Mouse (Mus musculus) embryonic facial prominence, embryonic 10.5 days (tissue): ENCODE data around the gene Efcab7. TPM values are rescaled to one million over a fixed set of nuclear protein-coding genes. Genes with fewer than 3 reads are reported as not detected.

Experiments used
- DNase-seq: peaks from one replicate; pipeline ENCODE4 v3.0.0-alpha.2; 2017; ENCODE audit warnings: low spot score
- H3K27ac ChIP-seq: fragments of 300-500 bp; sonication (generic); replicated peaks from 2 replicates; pipeline ENCODE4 v1.5.1; 2016; ENCODE audit warnings: mild to moderate bottlenecking
- H3K27me3 ChIP-seq: fragments of 300-500 bp; sonication (generic); replicated peaks from 2 replicates; pipeline ENCODE4 v1.6.1; 2016; ENCODE audit warnings: low read depth, mild to moderate bottlenecking; ENCODE audit not compliant: poor library complexity, severe bottlenecking
- H3K36me3 ChIP-seq: fragments of 300-500 bp; sonication (generic); replicated peaks from 2 replicates; pipeline ENCODE4 v1.6.1; 2016; ENCODE audit warnings: mild to moderate bottlenecking, moderate library complexity
- H3K4me1 ChIP-seq: fragments of 300-500 bp; sonication (generic); 2 replicates; pipeline ENCODE4 v1.6.1; 2016
- H3K4me3 ChIP-seq: fragments of 300-500 bp; sonication (generic); 2 replicates; pipeline ENCODE4 v1.5.1; 2016; ENCODE audit warnings: mild to moderate bottlenecking, moderate library complexity
- H3K9me3 ChIP-seq: fragments of 300-500 bp; sonication (generic); 2 replicates; pipeline ENCODE4 v1.6.1; 2016; ENCODE audit warnings: mild to moderate bottlenecking
- WGBS: fragments of 180-500 bp; shearing (Covaris S2); methylation state at CpG from one replicate; pipeline ENCODE4 v1.1.7; 2016; 5-methylcytosine and 5-hydroxymethylcytosine counted together
- polyA plus RNA-seq: library from polyadenylated mRNA; unstranded; fragments of >200 nt; fragmentation: Nextera tagmentation; extraction: Ambion mirVana; gene quantifications from 2 replicates; pipeline ENCODE4 v1.2.1, GENCODE M21; 2016

The Efcab7 gene
- polyA plus RNA-seq, 1 experiment from 2014 or later = 23.7 TPM

DNA sequence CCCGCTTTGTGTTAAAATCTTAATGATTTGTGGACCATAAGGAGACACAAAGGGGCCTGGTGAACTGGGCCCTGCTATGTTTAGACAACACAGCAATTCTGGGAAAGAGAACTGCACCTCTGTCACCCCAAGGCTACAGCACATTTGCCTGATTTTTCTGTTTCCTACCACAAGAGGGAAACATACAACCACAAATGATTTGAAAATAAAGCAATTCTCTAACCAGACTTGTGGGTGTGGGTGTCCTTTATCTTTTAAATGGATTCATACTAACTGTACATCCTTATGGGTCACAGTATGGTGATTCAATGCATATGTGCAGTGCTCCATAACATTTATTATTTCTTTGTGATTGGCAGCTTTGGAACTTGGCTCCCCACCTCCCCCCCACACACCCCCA, 118.2 kb downstream of the Efcab7 start:
- Histone ChIP-seq H3K36me3 (no peaks in the 10 kb centered on the region), H3K4me3 (no peak overlapping the region), H3K4me1 (no peaks in the 10 kb centered on the region; the same call in 1 of the 2 replicates), H3K27ac (no peak overlapping the region), H3K27me3 (no peaks in the 10 kb centered on the region), H3K9me3 (no peaks in the 10 kb centered on the region)
- DNase-seq = no peak
- WGBS = 85% methylated on average over 1 of the region's 1 CpGs

DNA sequence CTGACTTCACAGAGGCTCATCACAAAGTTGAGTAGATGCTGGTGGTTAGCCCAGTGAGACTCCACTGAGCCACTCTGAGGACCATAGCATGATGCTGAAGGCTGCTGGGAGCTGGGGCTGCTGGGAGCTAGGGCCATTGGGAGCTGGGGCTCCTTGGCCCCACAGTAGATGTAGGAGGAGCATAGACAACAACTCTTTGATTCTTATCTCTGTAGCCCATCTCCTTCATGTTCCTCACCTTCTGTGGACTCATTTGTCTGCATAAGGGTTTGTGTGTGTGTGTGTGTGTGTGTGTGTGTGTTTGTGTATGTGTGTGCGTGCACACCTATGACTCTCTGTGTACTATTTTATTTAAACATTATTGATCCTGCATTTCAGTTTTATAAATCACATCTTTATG, 118.9 kb downstream of the Efcab7 start:
- 89% methylated on average over 1 of the region's 1 CpGs for WGBS
- Histone ChIP-seq H3K36me3 (no peaks in the 10 kb centered on the region), H3K4me3 (no peak overlapping the region), H3K27ac (no peak overlapping the region), H3K4me1 (no peaks in the 10 kb centered on the region; the same call in 1 of the 2 replicates), H3K9me3 (no peaks in the 10 kb centered on the region), H3K27me3 (no peaks in the 10 kb centered on the region)
- DNase-seq = no peak

DNA sequence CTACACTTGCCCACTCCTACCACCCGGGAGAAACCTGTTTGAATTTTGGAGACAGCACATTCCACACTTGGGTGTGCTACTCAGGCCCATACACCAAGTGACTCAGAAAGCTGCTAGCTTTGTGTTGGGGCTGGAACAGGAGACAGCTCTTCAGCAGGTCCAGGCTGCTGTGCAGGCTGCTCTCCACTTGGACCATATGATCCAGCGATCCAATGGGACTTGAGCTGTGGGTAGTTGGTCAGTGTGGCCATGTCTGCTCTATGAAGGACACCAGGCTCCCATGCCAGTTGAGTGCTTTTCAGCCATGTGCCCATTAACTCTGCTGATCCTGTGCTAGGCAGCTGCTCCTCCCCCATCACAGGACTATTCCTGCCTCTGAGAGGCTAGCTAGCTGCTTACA, 124.9 kb downstream of the Efcab7 start:
- 91% methylated on average over 2 of the region's 2 CpGs for WGBS
- Histone ChIP-seq H3K4me1 (peaks cover 9% of the 10 kb centered on the region), H3K4me3 (no peak overlapping the region), H3K9me3 (no peaks in the 10 kb centered on the region), H3K27ac (no peak overlapping the region), H3K36me3 (no peaks in the 10 kb centered on the region), H3K27me3 (no peaks in the 10 kb centered on the region)
- DNase-seq = no peak

DNA sequence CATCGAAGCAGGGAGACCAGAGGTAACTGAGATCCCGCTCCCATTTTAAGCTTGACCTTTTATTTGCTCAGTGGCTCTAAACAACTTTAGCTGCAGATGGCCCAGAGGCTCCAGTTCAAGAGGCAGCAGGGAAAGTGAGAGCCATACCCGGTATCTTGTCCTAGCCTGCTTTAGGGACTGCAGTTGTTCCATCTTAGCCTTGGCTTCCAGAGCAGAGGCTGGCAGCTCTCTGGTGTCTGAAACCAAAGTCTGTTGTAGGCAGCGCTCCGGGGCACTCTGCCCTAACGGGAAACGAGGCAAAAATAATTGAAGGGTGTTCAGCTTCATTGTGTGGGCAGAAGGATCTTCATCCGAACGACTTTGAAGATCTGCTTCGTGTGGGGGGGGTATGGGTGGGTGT, 126.4 kb downstream of the Efcab7 start:
- Histone ChIP-seq H3K4me3 (no peak overlapping the region), H3K9me3 (no peaks in the 10 kb centered on the region), H3K27ac (no peak overlapping the region), H3K27me3 (no peaks in the 10 kb centered on the region), H3K4me1 (peaks cover 13% of the 10 kb centered on the region), H3K36me3 (no peaks in the 10 kb centered on the region)
- no peak for DNase-seq
- 81% methylated on average over 10 of the region's 10 CpGs for WGBS

DNA sequence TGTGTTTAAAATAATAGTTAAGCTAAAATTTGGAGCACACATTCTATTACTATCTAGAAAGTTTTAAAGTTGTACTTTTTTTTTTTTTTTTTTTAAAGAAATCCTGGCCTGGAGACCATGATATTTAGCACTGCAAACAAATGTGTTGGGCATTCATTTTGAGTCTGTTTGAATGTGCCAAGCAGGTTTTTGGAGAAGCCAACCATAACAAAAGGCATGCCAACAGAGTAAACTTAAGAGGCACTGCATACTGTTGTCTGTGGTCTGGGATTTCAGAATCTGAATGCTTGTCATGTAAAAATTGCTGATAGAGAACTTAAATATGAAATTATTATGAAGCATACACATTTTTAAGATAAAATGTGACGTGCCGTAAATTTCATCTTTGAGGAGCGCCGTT, 128.2 kb downstream of the Efcab7 start:
- no peaks in the 10 kb centered on the region for H3K27me3 ChIP-seq
- no peak overlapping the region for H3K27ac ChIP-seq
- no peaks in the 10 kb centered on the region for H3K9me3 ChIP-seq
- H3K4me1 ChIP-seq = peaks cover 13% of the 10 kb centered on the region
- H3K36me3 ChIP-seq = no peaks in the 10 kb centered on the region
- no peak overlapping the region for H3K4me3 ChIP-seq
- WGBS = 95% methylated on average over 4 of the region's 4 CpGs
- DNase-seq = no peak

DNA sequence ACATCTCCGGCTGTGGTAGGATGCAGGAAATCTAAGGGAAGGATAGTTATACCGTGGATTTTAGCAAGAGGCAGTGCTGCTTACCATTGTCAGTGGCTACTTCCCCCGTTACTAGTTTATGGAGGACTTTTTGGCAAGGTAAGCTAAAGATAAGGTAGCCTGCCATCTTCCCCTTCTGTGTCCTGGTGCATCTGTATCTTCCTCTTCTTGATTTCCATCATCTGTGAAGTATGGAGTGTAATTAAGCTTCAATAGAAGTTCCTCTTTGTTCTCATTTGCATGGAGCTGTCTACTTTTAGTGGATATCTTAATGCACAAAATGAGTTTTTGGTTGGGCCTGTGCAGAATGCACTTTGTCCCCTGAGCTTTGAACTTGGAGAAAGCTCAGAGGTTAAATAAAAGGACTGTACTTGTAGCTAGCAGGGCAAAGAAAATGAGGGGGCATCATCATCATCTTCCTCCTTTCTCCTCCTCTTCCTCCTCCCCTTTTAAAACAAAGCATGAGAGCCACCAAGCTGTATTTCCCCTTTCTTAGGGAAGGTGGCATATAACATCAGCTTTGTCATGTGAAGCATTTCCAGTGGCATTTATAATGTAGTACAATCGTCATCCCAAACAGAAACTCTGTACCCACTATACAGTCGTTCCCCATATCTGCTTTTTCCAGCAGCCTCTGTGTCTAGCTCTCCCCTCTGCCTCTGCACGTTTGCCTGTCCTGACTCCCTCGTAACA, 129.3 kb downstream of the Efcab7 start:
- Histone ChIP-seq H3K27ac (no peak overlapping the region), H3K27me3 (no peaks in the 10 kb centered on the region), H3K9me3 (no peaks in the 10 kb centered on the region), H3K4me3 (no peak overlapping the region), H3K36me3 (no peaks in the 10 kb centered on the region), H3K4me1 (peaks cover 13% of the 10 kb centered on the region)
- no peak for DNase-seq
- 86% methylated on average over 7 of the region's 7 CpGs for WGBS

DNA sequence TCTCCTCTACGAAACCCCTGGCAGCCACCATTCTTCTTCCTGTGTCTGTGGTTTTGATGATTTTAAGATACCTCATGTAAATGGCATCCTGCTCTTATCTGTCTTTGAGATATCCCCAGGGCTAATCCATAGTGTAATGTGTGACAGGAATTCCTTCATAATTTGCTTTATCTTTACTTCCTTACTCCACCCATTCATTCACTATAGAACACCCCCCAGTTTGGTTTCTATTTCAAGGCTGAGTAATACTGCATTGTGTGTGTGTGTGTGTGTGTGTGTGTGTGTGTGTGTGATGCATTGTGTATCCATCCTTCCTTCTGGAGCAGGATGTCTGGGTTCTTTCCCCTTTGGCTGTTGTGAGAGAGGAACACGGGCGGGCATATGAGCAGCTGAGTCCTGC, 130.3 kb downstream of the Efcab7 start:
- no peak for DNase-seq
- Histone ChIP-seq H3K4me3 (no peak overlapping the region), H3K4me1 (peaks cover 20% of the 10 kb centered on the region), H3K27me3 (no peaks in the 10 kb centered on the region), H3K36me3 (peaks cover 10% of the 10 kb centered on the region), H3K27ac (no peak overlapping the region), H3K9me3 (no peaks in the 10 kb centered on the region)
- 86% methylated on average over 3 of the region's 3 CpGs for WGBS

Other genes starting within 250 kb of the Efcab7 start
- gene Foxd3, start 172.9 kb upstream of the Efcab7 start, polyA plus RNA-seq = 0.42 and 0.69 TPM in 2 replicates
- 17.5 and 20.3 TPM in 2 replicates for gene Alg6, start 113.5 kb upstream of the Efcab7 start, polyA plus RNA-seq
- gene Pgm1, start 100.2 kb downstream of the Efcab7 start, polyA plus RNA-seq = 62.9 and 77.5 TPM in 2 replicates
- 52.7 and 55.7 TPM in 2 replicates for gene Itgb3bp, start 100.6 kb downstream of the Efcab7 start, polyA plus RNA-seq